Mouse (Mus musculus) cerebellum, postnatal 4 days (tissue): ENCODE measurements at regions not wholly inside any gene's neighbourhood (a gene's known extent, or its start where the extent isn't known, plus 50 kb on each side); places are given as distances from the start of the nearest gene placed in this dataset.

Experiments used
- DNase-seq, 2 experiments: peaks; one replicate each; pipeline ENCODE4 v3.0.0; 2022; ENCODE audit warnings: low spot score in 2 of 2, mixed read lengths in 1 of 2

GRCm38 (mm10) chr15:62901955-62902354 is 943.0 kb downstream of the Gsdmc2 start:
- no peak for DNase-seq

GRCm38 (mm10) chr15:62889798-62890197 is 955.2 kb downstream of the Gsdmc2 start:
- no peak for DNase-seq

DNA sequence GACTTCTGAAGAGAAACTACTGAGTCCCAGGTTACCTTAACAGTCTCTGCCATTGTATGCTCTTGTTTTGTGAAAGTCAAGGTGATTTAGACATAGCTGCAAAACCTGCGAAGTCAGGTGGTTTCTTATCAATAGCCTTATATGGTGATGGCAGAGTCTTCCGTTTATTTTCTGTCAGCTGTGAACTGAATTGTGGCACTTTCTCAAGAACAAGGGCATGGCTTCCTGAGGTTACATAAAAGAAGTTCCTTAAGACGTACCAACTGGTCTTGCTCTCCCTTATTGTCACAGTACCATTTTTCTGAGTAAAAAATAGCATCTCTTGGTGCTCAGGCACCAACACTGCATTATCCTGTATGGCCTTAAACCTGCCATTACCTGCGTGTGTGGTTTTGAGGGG is 959.6 kb downstream of the Gsdmc2 start:
- DNase-seq: no peak

- no peak for DNase-seq
Measured at GRCm38 (mm10) chr15:62871082-62871766, 973.8 kb downstream of the Gsdmc2 start.

- DNase-seq: no peak
Measured at GRCm38 (mm10) chr15:62862574-62862973, 982.4 kb downstream of the Gsdmc2 start.

DNA sequence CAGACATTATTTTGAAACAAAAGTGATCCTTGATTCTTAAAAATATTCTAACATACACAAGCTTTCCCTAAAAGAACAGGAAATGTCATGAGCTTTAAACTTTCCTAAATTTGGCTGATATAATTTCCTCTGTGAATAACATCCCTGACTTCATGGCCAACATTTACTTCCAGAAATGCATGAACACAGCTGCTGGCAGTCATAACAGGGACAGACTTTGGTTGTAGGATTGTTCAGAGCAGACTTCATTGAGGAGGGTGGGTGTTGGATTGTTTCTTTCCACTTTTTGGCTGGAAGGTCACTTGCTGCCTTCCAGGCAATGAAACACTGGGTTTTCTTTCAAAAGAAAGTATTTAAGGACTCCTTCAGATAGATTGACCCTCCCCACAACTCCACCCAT is 983.6 kb downstream of the Gsdmc2 start:
- DNase-seq: no peak

GRCm38 (mm10) chr15:62849326-62849725 is 995.7 kb downstream of the Gsdmc2 start:
- no peak for DNase-seq

DNA sequence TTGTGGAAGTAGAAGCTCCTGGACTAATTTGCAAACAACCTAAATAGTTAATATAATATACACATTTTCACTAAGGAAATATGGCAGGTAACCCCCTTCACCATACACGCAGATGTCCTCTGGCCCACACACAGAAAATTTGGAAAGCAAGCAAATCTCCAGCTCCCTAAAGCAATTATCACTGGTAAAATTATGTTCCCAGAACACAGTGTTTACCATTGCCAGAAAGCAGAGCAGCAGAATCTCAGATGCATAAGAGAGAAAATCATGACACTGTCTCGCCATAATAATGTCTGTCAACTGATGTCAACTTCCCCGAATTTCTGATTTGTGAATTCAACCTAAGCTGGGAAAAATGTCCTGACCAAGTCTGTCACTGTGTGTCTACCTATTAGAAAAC is 999.1 kb downstream of the Gsdmc2 start:
- no peak for DNase-seq

- DNase-seq: peak in 1 of 2 experiments; percentile 32
Measured at GRCm38 (mm10) chr15:62825586-62825985, 1019.4 kb downstream of the Gsdmc2 start.

DNA sequence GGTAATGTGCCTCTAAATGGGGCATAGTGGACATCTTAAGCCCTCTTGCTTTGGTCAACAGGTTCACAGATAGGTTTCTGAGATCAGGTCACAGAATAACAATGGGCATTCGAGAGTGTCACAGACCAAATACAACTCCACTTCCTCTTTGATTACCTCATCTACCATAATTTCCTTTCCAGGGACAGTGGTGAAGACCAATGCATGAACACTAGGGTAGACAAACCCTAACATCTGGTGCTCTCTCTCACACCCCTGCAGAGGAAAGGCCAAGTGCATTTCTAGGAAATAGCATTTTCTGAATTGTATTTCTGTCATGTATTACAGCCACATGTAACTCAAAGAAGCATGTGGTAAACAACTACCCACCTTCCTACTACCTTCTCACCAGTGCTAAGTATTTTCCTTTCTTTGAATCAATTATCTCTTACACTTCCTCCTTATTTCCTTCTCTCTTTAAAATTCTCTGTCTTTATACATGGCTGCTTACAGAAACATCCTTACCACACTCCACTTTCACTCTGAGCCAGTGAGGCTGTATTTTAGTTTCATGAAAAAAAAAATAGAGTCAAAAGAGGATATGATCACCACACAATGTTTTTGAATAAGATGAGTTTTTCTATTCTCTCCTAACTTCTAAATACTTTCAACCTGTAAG is 1021.0 kb downstream of the Gsdmc2 start:
- no peak for DNase-seq

DNA sequence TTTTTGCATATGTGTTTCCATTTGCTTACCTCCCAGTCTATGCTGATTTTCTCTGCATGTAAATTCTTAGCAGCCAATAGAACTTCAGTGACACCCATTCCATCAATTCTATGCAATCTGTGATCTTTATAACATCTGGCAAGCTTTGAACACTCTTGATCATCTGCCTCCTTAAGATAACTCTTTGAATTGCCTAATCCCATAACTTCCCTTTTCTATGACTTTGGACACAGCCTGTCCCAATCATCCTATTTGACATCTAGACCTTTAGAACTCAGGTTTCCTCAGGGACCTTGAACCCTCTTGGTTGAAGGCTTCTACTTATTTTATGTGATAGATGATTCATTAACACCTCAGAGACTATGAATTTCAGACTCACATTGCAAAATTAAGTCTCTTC is 1022.7 kb downstream of the Gsdmc2 start:
- DNase-seq: no peak

- DNase-seq: no peak
Measured at GRCm38 (mm10) chr15:62813093-62813492, 1031.9 kb downstream of the Gsdmc2 start.

DNA sequence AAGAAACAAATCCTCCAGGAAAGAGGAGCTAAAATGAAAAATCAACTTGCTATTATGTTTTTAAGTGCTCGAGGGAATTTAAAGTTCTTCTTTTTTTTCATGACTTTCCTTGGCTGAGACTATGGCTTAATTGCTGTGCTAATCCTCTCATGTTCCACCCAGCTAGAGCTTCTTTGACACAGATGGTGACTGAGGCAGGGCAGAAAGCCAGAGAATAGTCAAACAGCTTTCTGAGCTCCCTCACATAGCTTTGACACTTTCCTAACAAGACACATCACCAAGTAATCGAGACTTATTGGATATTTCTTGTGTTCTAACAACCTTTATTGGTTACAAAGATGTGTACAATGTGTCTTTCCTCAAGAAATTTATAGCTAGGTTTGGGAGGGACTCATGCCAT is 1033.0 kb downstream of the Gsdmc2 start:
- DNase-seq: peak in 1 of 2 experiments; percentile 4

DNA sequence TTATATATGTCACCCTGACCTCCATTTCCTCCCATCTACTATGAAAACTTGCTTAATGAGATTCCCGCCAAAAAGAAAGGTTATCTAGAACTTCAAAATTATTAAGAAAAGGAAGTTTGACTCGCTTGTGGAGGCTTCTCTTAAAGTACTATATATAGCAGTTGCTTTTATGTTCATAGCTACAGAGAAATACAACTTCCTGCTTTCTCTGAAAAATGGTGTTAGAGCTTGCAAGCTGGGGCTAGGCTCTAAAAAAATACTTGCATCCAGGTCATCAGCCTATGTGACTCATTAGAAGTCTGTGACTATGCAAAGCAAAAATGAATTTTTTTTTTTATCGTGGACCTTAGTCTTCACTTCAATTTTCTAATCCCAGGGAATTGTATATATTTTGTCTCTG is 1035.7 kb downstream of the Gsdmc2 start:
- DNase-seq: no peak

- DNase-seq: no peak
Measured at GRCm38 (mm10) chr15:62808087-62808808, 1036.7 kb downstream of the Gsdmc2 start.

GRCm38 (mm10) chr15:62807364-62807763 is 1037.6 kb downstream of the Gsdmc2 start:
- no peak for DNase-seq

DNA sequence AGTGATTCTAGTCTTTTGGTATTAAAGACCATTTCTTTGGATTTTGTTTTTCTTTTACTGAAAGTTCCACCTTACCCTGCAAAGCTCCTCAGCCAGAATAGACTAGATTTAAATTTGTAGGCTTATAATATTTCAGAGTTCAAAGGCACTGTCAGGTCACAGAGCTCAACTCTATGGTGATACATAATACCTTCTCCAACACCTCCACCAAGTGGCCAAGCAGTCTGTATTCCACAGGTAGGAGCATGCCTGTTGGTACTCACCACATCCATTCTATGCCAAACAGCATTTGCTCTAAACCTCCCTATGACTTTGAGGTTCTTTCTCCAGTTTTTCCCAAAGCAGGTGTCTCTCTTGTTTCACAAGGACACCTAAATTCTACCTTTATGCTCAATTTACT is 1042.2 kb downstream of the Gsdmc2 start:
- no peak for DNase-seq

GRCm38 (mm10) chr15:62798731-62799130 is 1046.2 kb downstream of the Gsdmc2 start:
- no peak for DNase-seq

- no peak for DNase-seq
Measured at GRCm38 (mm10) chr15:62793569-62793968, 1051.4 kb downstream of the Gsdmc2 start.

- no peak for DNase-seq
Measured at GRCm38 (mm10) chr15:62792084-62792483, 1052.9 kb downstream of the Gsdmc2 start.

DNA sequence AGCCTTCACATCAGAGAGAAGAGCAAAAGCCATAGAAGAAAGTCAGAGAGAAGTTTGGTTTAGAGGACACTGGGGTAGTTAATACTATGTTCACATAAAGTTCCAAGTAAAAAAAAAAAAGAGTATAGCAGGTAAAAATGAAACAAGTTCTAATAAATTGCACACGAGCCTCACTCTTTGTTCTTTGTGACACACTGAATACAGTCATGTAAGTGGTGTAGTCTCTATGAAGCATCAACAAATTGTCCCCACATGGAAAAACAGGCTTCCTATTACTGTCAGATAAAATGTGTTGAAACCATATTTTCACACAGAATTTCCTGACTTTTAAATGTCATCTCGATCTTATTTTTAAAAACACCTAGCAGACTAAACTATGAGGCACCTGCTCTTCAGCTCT is 1057.2 kb downstream of the Gsdmc2 start:
- DNase-seq: no peak

DNA sequence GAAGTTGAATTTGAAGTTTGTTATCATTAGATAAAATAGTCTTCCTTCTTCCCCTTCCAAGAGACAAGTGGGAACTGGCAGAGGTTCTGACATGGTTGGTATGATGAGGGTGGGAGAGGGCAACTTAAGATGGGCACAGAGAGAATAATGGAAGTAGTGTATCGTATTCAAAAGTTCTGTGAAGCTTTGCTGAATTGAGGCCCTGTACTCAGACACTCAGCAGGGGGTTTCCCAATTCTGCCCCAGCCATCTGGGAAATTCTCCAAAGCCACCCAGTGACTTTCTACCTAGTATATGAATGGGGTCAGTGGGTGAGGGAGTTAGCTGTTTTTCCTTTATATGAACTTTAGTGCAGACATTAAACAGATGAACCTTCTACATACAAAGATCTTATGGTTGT is 1058.7 kb downstream of the Gsdmc2 start:
- no peak for DNase-seq
